Mouse (Mus musculus) limb, embryonic 14.5 days (tissue): ENCODE measurements around the gene Srarp. TPM values are rescaled to one million over a fixed set of nuclear protein-coding genes. Genes with fewer than 3 reads are reported as not detected.
A peak's percentile ranks its signal among the peaks of the same experiment; 100 is the strongest.

Source experiments
- ATAC-seq: fragments of 200-750 bp; cut with Nextera tagmentation; 2 replicates; pipeline ENCODE4 v1.8.0; 2017; ENCODE audit warnings: low read depth, moderate number of reproducible peaks, moderate TSS enrichment; ENCODE audit not compliant: low FRiP score
- DNase-seq: peaks from one replicate; pipeline ENCODE4 v3.0.0-alpha.2; 2015; ENCODE audit warnings: low spot score
- H3K27ac ChIP-seq: fragments of 300-500 bp; sonication (generic); replicated peaks from 2 replicates; pipeline ENCODE4 v1.5.1; 2014; ENCODE audit warnings: low read depth, mild to moderate bottlenecking, low read length, moderate library complexity, mixed read lengths
- H3K27me3 ChIP-seq: fragments of 300-500 bp; sonication (generic); 2 replicates; pipeline ENCODE4 v1.6.1; 2014; ENCODE audit warnings: low read length, mixed read lengths; ENCODE audit not compliant: control insufficient read depth, insufficient read depth
- H3K36me3 ChIP-seq: fragments of 300-500 bp; sonication (generic); 2 replicates; pipeline ENCODE4 v1.6.1; 2014; ENCODE audit warnings: mild to moderate bottlenecking, low read length, moderate library complexity, mixed read lengths; ENCODE audit not compliant: control insufficient read depth, insufficient read depth
- H3K4me1 ChIP-seq: fragments of 300-500 bp; sonication (generic); 2 replicates; pipeline ENCODE4 v1.6.1; 2014; ENCODE audit warnings: antibody characterized with exemption, low read length, mixed read lengths; ENCODE audit not compliant: control insufficient read depth, insufficient read depth
- H3K4me2 ChIP-seq: fragments of 300-500 bp; sonication (generic); replicated peaks from 2 replicates; pipeline ENCODE4 v1.6.1; 2014; ENCODE audit warnings: low read depth, mild to moderate bottlenecking, low read length, moderate library complexity; ENCODE audit not compliant: severe bottlenecking
- H3K4me3 ChIP-seq: fragments of 300-500 bp; sonication (generic); replicated peaks from 2 replicates; pipeline ENCODE4 v1.5.1; 2014; ENCODE audit warnings: low read length
- H3K9ac ChIP-seq: fragments of 300-500 bp; sonication (generic); 2 replicates; pipeline ENCODE4 v1.6.1; 2014; ENCODE audit warnings: mild to moderate bottlenecking, low read depth, low read length, moderate library complexity; ENCODE audit not compliant: severe bottlenecking
- H3K9me3 ChIP-seq: fragments of 300-500 bp; sonication (generic); 2 replicates; pipeline ENCODE4 v1.6.1; 2016; ENCODE audit warnings: low read length; ENCODE audit not compliant: control insufficient read depth
- POLR2A ChIP-seq: fragments of 200-500 bp; IDR thresholded peaks from 2 replicates; pipeline ENCODE4 v1.8.0; 2012; ENCODE audit warnings: inconsistent platforms, mild to moderate bottlenecking, moderate library complexity, borderline replicate concordance; ENCODE audit not compliant: insufficient read depth, insufficient read length; ENCODE audit errors: extremely low read depth
- WGBS: fragments of 180-500 bp; shearing (Covaris S2); extraction: QIAGEN DNeasy Blood & Tissue Kit; methylation state at CpG from one replicate; pipeline ENCODE4 v1.1.7; 2014; 5-methylcytosine and 5-hydroxymethylcytosine counted together
- polyA plus RNA-seq, 2 experiments: library from polyadenylated mRNA; depleted of rRNA in 1 of 2; stranded (reverse) in 1 of 2; unstranded in 1 of 2; fragments of >200 nt; fragmentation: Nextera tagmentation in 1 of 2; extraction: Ambion mirVana in 1 of 2; gene quantifications; 2 replicates each; pipeline versions ENCODE4 v1.2.1 to v1.2.3; 2012 to 2014

Srarp gene
- polyA plus RNA-seq, 2 experiments = not detected

DNA sequence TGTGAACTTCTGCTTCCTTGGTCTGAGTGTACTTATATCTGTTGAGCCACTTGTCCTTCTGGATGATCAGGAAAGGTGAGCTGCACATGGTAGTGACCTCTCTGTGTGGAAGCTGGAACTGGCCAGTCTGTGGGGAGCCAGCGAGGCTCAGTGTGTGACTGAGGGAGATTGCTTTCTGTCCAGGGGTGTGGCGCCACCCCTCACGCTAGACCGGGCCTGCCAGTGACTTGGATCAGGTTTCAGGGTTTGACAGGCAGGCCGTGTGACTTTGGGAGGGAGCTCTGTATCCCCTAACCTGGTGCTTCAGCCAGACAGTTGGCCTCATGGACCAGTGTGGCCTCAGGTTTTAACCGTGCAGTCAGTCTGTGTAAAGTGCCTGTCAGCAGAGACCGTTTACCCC, 22.3 kb upstream of the Srarp start:
- Histone ChIP-seq H3K4me2 (no peak overlapping the region), H3K36me3 (peaks cover 39% of the 10 kb centered on the region)

DNA sequence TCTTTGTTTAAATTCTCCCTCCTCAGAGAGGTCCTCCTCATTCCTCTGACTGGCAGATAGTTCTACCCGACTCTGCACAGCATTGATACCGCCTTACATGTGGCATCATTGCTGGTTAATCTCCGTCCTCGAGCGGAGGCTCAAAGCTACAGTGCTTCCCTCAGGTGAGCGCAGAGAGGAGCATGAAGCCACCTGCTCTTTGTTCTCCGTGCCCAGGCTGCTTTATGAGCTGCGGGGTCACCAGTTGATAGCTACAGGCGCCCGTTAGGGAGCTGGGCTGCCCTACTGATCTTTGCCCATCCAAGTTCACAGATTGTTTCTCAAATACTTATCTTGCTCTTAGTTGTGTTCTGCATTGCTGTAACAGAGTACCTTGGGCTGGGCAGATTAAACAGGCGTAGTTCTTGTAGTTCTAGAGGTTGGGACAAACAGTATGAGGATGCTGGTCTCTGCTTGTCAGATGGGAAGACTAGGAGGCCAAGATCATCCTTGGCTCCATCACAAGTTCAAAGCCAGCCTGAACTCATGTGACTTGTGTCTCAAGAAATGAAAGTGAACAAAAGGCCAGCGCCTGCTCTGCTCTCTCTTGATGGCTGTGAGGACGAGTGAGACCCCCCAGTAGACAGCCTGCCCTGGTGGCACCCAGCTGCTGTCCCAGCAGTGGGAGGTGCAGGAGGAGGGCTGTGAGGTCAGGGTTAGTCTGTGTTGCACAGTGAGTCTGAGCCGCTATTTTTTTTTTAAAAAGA, 20.5 kb upstream of the Srarp start:
- DNase-seq (no peak), ATAC-seq (no peak)
- Histone ChIP-seq H3K27ac (no peak overlapping the region), H3K36me3 (peaks cover 38% of the 10 kb centered on the region), H3K4me3 (no peak overlapping the region), H3K4me1 (0 out of 2 replicates have a peak, but pooled peaks cover 4% of the 10 kb centered on the region), H3K27me3 (no peaks in the 10 kb centered on the region), H3K9ac (no peak overlapping the region), H3K9me3 (no peaks in the 10 kb centered on the region), H3K4me2 (no peak overlapping the region)
- no peak for TF ChIP-seq POLR2A
- WGBS = 95% methylated on average over 14 of the region's 14 CpGs

More for the DNA sequence above, 22.3 kb upstream of the Srarp start:
- no peak overlapping the region for H3K4me3 ChIP-seq
- 0 out of 2 replicates have a peak, but pooled peaks cover 4% of the 10 kb centered on the region for H3K4me1 ChIP-seq
- no peaks in the 10 kb centered on the region for H3K27me3 ChIP-seq
- 9% methylated on average over 7 of the region's 7 CpGs for WGBS
- ATAC-seq (peak; percentile 45; the same call in 1 of the 2 replicates), DNase-seq (no peak)
- 0 out of 2 replicates have a peak overlapping the region, but pooled peaks have one; percentile 21 for H3K27ac ChIP-seq
- H3K9ac ChIP-seq = 0 out of 2 replicates have a peak overlapping the region, but pooled peaks have one; percentile 13
- no peaks in the 10 kb centered on the region for H3K9me3 ChIP-seq
- TF ChIP-seq POLR2A = no peak

- H3K9ac ChIP-seq = no peak overlapping the region
- 79% methylated on average over 4 of the region's 4 CpGs for WGBS
- DNase-seq (no peak), ATAC-seq (no peak)
- H3K27ac ChIP-seq = no peak overlapping the region
- no peaks in the 10 kb centered on the region for H3K27me3 ChIP-seq
- H3K4me1 ChIP-seq = 0 out of 2 replicates have a peak, but pooled peaks cover 4% of the 10 kb centered on the region
- H3K36me3 ChIP-seq = peaks cover 35% of the 10 kb centered on the region
- H3K9me3 ChIP-seq = no peaks in the 10 kb centered on the region
- TF ChIP-seq POLR2A = no peak
- no peak overlapping the region for H3K4me2 ChIP-seq
- no peak overlapping the region for H3K4me3 ChIP-seq
Measured at GRCm38 (mm10) chr4:141455526-141455925, 19.6 kb upstream of the Srarp start.

DNA sequence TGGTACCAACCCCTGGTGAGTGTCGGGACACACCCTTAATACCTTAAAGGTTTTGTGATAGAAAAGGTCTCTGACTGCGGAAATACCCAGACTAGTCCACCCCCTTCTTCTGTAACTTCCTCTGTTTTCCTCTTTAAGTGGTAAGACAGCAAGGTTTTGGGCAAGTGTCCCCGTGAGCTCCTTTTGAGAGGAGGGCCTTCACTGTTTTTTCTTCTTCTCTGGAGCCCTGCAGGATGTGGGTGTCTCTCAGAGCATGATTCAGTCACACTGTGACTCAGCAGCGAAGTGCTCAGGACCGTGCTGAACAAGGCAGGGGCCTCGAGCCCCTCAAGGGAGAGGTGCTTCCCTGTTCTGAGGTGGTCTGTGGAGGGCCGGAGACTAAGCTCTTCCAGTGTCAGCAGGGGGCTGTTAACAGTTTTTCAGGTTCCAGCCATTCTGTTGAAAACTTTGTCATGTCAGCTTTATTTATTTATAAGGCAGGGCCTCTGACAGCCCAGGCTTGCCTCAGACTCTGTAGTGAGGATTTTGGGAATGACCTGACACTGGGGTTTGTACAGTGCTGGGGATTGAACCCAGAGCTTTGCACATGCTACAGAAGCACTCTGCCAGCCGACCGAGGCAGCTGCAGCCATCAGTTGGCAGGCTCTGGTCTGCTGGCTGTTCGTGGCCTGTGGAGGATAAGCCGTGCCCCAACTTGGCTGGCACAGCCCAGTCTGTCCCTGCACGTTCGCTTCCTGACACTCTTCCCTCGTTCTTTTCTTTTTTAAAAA, 18.9 kb upstream of the Srarp start:
- Histone ChIP-seq H3K27me3 (no peaks in the 10 kb centered on the region), H3K4me1 (0 out of 2 replicates have a peak, but pooled peaks cover 4% of the 10 kb centered on the region), H3K27ac (no peak overlapping the region), H3K36me3 (peaks cover 32% of the 10 kb centered on the region), H3K9me3 (no peaks in the 10 kb centered on the region), H3K4me2 (no peak overlapping the region), H3K9ac (no peak overlapping the region), H3K4me3 (no peak overlapping the region)
- 81% methylated on average over 14 of the region's 14 CpGs for WGBS
- ATAC-seq (no peak), DNase-seq (no peak)
- TF ChIP-seq POLR2A = no peak

DNA sequence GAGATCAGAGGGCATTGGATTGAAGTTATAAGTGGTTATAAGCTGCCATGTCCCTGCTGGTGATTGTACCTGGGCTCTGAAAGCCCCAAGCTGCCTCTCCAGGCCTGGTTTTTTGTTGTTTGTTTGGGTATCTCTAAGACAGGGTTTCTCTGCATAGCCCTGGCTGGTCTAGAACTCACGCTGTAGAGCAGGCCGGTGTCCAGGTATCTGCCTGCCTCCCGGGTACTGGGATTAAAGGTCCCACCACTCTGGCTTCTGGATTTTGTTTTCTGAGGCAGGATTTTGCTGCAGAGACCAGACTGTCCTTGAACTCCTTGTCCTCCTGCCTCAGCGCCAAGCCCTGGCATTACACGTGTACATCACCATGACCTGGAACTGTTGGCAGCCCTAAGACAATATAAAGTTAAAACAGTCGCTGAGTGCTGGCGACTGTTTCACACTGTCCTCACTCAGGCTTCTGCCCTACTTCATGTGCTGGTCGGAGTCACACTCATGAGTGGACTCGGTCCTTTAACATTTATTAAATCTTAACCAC, 16.1 kb upstream of the Srarp start:
- no peak for TF ChIP-seq POLR2A
- Histone ChIP-seq H3K9ac (no peak overlapping the region), H3K4me3 (no peak overlapping the region), H3K4me2 (no peak overlapping the region), H3K27ac (no peak overlapping the region), H3K4me1 (no peaks in the 10 kb centered on the region), H3K27me3 (no peaks in the 10 kb centered on the region), H3K36me3 (peaks cover 53% of the 10 kb centered on the region), H3K9me3 (no peaks in the 10 kb centered on the region)
- DNase-seq (no peak), ATAC-seq (no peak)
- WGBS = 92% methylated on average over 9 of the region's 9 CpGs
